ENCODE assay signal across 9 mouse cellular contexts in genomic region chr11:46216669-46217068, GRCm38 (mm10). TPM values are rescaled to one million over a fixed set of nuclear protein-coding genes. Genes with fewer than 3 reads are reported as not detected.
DNase-seq lines count a peak whose midpoint lies in the region; ATAC-seq and TF ChIP-seq lines count a peak whose summit lies in the region.
"Had no signal": no experiment of that assay in that cellular context is flagged by ENCODE, and none has a peak within 500 bp of the region (broad histone marks: within the 10 kb centered on the region; RNA-seq: fewer than 3 reads in every experiment).

No protein-coding gene starts in this region.

- H3K4me2 ChIP-seq in limb, embryonic 11.5 days (ENCODE audit: low read depth, severe bottlenecking) = no peak overlapping the region
- no peak overlapping the region for H3K4me2 ChIP-seq in liver, postnatal 0 days (ENCODE audit: low read depth, low read length)
- H3K4me2 ChIP-seq: liver, embryonic 15.5 days had no signal

- peak; percentile 73 for TF ChIP-seq CTCF in liver, postnatal 0 days (IDR thresholded peaks at IDR 0.05; ENCODE audit: low read depth)

- no peaks in the 10 kb centered on the region for H3K9me3 ChIP-seq in limb, embryonic 11.5 days (ENCODE audit: control insufficient read depth, low read length)
- H3K9me3 ChIP-seq in limb, embryonic 10.5 days (replicated peaks) = no peaks in the 10 kb centered on the region
- no peaks in the 10 kb centered on the region for H3K9me3 ChIP-seq in liver, postnatal 0 days (ENCODE audit: low read length)
- no peaks in the 10 kb centered on the region for H3K9me3 ChIP-seq in forebrain, embryonic 10.5 days
- H3K9me3 ChIP-seq: liver, embryonic 15.5 days had no signal

- ATAC-seq in cerebellum, adult (ENCODE audit: insufficient number of reproducible peaks, low FRiP score, low TSS enrichment) = no peak
- no peak for ATAC-seq in limb, embryonic 11.5 days (ENCODE audit: insufficient number of reproducible peaks, low FRiP score, low TSS enrichment, low read depth)
- no peak for ATAC-seq in liver, postnatal 0 days

- WGBS in limb, embryonic 11.5 days = 73% methylated on average over 7 of the region's 7 CpGs
- WGBS in limb, embryonic 10.5 days = 69% methylated on average over 7 of the region's 7 CpGs
- 72% methylated on average over 7 of the region's 7 CpGs for WGBS in liver, postnatal 0 days (ENCODE audit: insufficient replicate concordance)
- WGBS in forebrain, embryonic 10.5 days = 77% methylated on average over 7 of the region's 7 CpGs

- no peak overlapping the region for H3K4me3 ChIP-seq in limb, embryonic 11.5 days (ENCODE audit: low read depth, low read length)
- H3K4me3 ChIP-seq in limb, embryonic 10.5 days = no peak overlapping the region
- no peak overlapping the region for H3K4me3 ChIP-seq in liver, postnatal 0 days (ENCODE audit: low read depth, low read length)
- H3K4me3 ChIP-seq in forebrain, embryonic 10.5 days = no peak overlapping the region
- H3K4me3 ChIP-seq: liver, embryonic 15.5 days had no signal

- no peak overlapping the region for H3K9ac ChIP-seq in limb, embryonic 11.5 days (ENCODE audit: low read length)
- no peak overlapping the region for H3K9ac ChIP-seq in liver, postnatal 0 days (replicated peaks)
- H3K9ac ChIP-seq: liver, embryonic 15.5 days had no signal

- no peaks in the 10 kb centered on the region for H3K27me3 ChIP-seq in limb, embryonic 11.5 days (ENCODE audit: control insufficient read depth, insufficient read depth, low read length)
- H3K27me3 ChIP-seq in limb, embryonic 10.5 days (ENCODE audit: low read depth, poor library complexity, severe bottlenecking) = no peaks in the 10 kb centered on the region
- no peaks in the 10 kb centered on the region for H3K27me3 ChIP-seq in liver, postnatal 0 days (ENCODE audit: insufficient read depth, low read length)
- no peaks in the 10 kb centered on the region for H3K27me3 ChIP-seq in forebrain, embryonic 10.5 days (ENCODE audit: poor library complexity, severe bottlenecking)
- H3K27me3 ChIP-seq: liver, embryonic 15.5 days had no signal

- DNase-seq in cerebellum, postnatal 14 days = peak; percentile 57 to 77
- peak; percentile 64 for DNase-seq in limb, embryonic 11.5 days (ENCODE audit: low spot score)
- no peak for DNase-seq in limb, embryonic 10.5 days (ENCODE audit: low spot score)
- DNase-seq in T-cell, adult 2 months (ENCODE audit: low spot score) = peak; percentile 38
- peak; percentile 67 for DNase-seq in liver, postnatal 0 days
- peak; percentile 51 for DNase-seq in testis, postnatal 14 days (ENCODE audit: low spot score)
- no peak for DNase-seq in forebrain, embryonic 10.5 days (ENCODE audit: extremely low spot score, low spot score)

- no peaks in the 10 kb centered on the region for H3K36me3 ChIP-seq in limb, embryonic 11.5 days (ENCODE audit: control insufficient read depth, insufficient read depth, low read length)
- H3K36me3 ChIP-seq in limb, embryonic 10.5 days = no peaks in the 10 kb centered on the region
- 0 out of 2 replicates have a peak, but pooled peaks cover 2% of the 10 kb centered on the region for H3K36me3 ChIP-seq in liver, postnatal 0 days (replicated peaks; ENCODE audit: insufficient read depth, low read length)
- peaks cover 14% of the 10 kb centered on the region for H3K36me3 ChIP-seq in forebrain, embryonic 10.5 days (replicated peaks)
- H3K36me3 ChIP-seq: liver, embryonic 15.5 days had no signal

- no peak overlapping the region for H3K27ac ChIP-seq in limb, embryonic 11.5 days (replicated peaks; ENCODE audit: low read depth, low read length)
- H3K27ac ChIP-seq in limb, embryonic 10.5 days = no peak overlapping the region
- H3K27ac ChIP-seq in liver, postnatal 0 days (ENCODE audit: low read depth) = no peak overlapping the region
- H3K27ac ChIP-seq in forebrain, embryonic 10.5 days = no peak overlapping the region
- H3K27ac ChIP-seq: liver, embryonic 15.5 days had no signal

- TF ChIP-seq EP300 in liver, postnatal 0 days (IDR thresholded peaks at IDR 0.05; ENCODE audit: low read depth) = no peak

- H3K4me1 ChIP-seq in limb, embryonic 11.5 days (ENCODE audit: control insufficient read depth, insufficient read depth, low read length) = peaks cover 11% of the 10 kb centered on the region
- peaks cover 35% of the 10 kb centered on the region for H3K4me1 ChIP-seq in limb, embryonic 10.5 days
- H3K4me1 ChIP-seq in liver, postnatal 0 days (ENCODE audit: insufficient read depth) = peaks cover 3% of the 10 kb centered on the region; the same call in 1 of the 2 replicates
- H3K4me1 ChIP-seq in forebrain, embryonic 10.5 days = peaks cover 36% of the 10 kb centered on the region

RNA-seq across cellular contexts. Expression of gene Fndc9, which starts 18.7 kb away (rescaled TPM):
- 0.11 and 0.16 TPM in 2 replicates for polyA plus RNA-seq in limb, embryonic 11.5 days (2014; fragmentation: Nextera tagmentation; extraction: Ambion mirVana)
- polyA plus RNA-seq in limb, embryonic 10.5 days (2016; fragmentation: Nextera tagmentation; extraction: Ambion mirVana) = 0.09 and 0.11 TPM in 2 replicates
- 0.06 and 0.13 TPM in 2 replicates for polyA plus RNA-seq in liver, postnatal 0 days (2015; fragmentation: Nextera tagmentation; extraction: Ambion mirVana)
- 0.43 and 0.66 TPM in 2 replicates for polyA plus RNA-seq in forebrain, embryonic 10.5 days (2016; fragmentation: Nextera tagmentation; extraction: Ambion mirVana)

RNA-seq across cellular contexts. Expression of gene Nipal4, which starts 50.4 kb away (rescaled TPM):
- polyA plus RNA-seq in limb, embryonic 11.5 days (2014; fragmentation: Nextera tagmentation; extraction: Ambion mirVana) = 0.54 and 0.71 TPM in 2 replicates
- 0.36 TPM in 2 replicates for polyA plus RNA-seq in limb, embryonic 10.5 days (2016; fragmentation: Nextera tagmentation; extraction: Ambion mirVana)
- not detected in 2 replicates for polyA plus RNA-seq in liver, postnatal 0 days (2015; fragmentation: Nextera tagmentation; extraction: Ambion mirVana)
- 1.6 and 1.7 TPM in 2 replicates for polyA plus RNA-seq in forebrain, embryonic 10.5 days (2016; fragmentation: Nextera tagmentation; extraction: Ambion mirVana)

Comparison
In these comparisons a context has a peak if more than half of its experiments do, and no peak if none do; other contexts are left out.
1. DNase-seq: peak in cerebellum, postnatal 14 days (2 of 2), limb, embryonic 11.5 days (single experiment), T-cell, adult 2 months (single experiment), liver, postnatal 0 days (single experiment) and testis, postnatal 14 days (single experiment); none in limb, embryonic 10.5 days (single experiment) and forebrain, embryonic 10.5 days (single experiment).